20 mouse cellular contexts compared by ENCODE assay signal in genomic region chr12:40670766-40671165, GRCm38 (mm10).
DNase-seq lines count a peak whose midpoint lies in the region; ATAC-seq lines count a peak whose summit lies in the region.
"Had no signal": no experiment of that assay in that cellular context is flagged by ENCODE, and none has a peak within 500 bp of the region (broad histone marks: within the 10 kb centered on the region; RNA-seq: fewer than 3 reads in every experiment).

No protein-coding gene starts in this region.

- no peaks in the 10 kb centered on the region for H3K9me3 ChIP-seq in hindbrain, embryonic 16.5 days (ENCODE audit: control insufficient read depth, low read length)
- H3K9me3 ChIP-seq: embryonic facial prominence, embryonic 15.5 days; forebrain, embryonic 10.5 days; hindbrain, embryonic 10.5 days; kidney, embryonic 15.5 days had no signal

- no peak overlapping the region for H3K4me3 ChIP-seq in hindbrain, embryonic 16.5 days (ENCODE audit: low read length)
- H3K4me3 ChIP-seq: embryonic facial prominence, embryonic 15.5 days; erythroblast, embryonic 14.5 days; forebrain, embryonic 10.5 days; hindbrain, embryonic 10.5 days; kidney, embryonic 15.5 days had no signal

- 0 out of 2 replicates have a peak, but pooled peaks have one; percentile 36 for ATAC-seq in cerebellum, adult (ENCODE audit: insufficient number of reproducible peaks, low FRiP score, low TSS enrichment)
- ATAC-seq in hindbrain, embryonic 16.5 days: no peak
- ATAC-seq: forebrain, embryonic 14.5 days; intestine, embryonic 16.5 days had no signal

- H3K9ac ChIP-seq in hindbrain, embryonic 16.5 days (ENCODE audit: low read depth, low read length): no peak overlapping the region
- H3K9ac ChIP-seq: embryonic facial prominence, embryonic 15.5 days; hindbrain, embryonic 14.5 days; kidney, embryonic 15.5 days had no signal

- no peak for DNase-seq in cerebellum, postnatal 4 days (ENCODE audit: low spot score in 2 of 2)
- DNase-seq in gastrocnemius, adult 18-20 months (ENCODE audit: low spot score): peak; percentile 15
- no peak for DNase-seq in gastrocnemius, postnatal 10 days
- peak; percentile 29 for DNase-seq in adrenal gland, postnatal 10 days
- peak; percentile 14 for DNase-seq in adrenal gland, postnatal 14 days
- DNase-seq in urinary bladder, postnatal 14 days (ENCODE audit: low spot score): no peak
- DNase-seq: embryo, embryonic 11 days; gastrocnemius, postnatal 14 days; kidney, adult 2 months had no signal

- no peak overlapping the region for H3K27ac ChIP-seq in hindbrain, embryonic 16.5 days (ENCODE audit: low read depth, low read length)
- H3K27ac ChIP-seq: embryonic facial prominence, embryonic 15.5 days; forebrain, embryonic 10.5 days; hindbrain, embryonic 10.5 days; hindbrain, embryonic 14.5 days; kidney, embryonic 15.5 days had no signal

- H3K4me1 ChIP-seq in hindbrain, embryonic 16.5 days (ENCODE audit: control insufficient read depth, insufficient read depth, low read depth, low read length): no peaks in the 10 kb centered on the region
- H3K4me1 ChIP-seq: embryonic facial prominence, embryonic 15.5 days; forebrain, embryonic 10.5 days; hindbrain, embryonic 10.5 days; kidney, embryonic 15.5 days had no signal

- H3K27me3 ChIP-seq in hindbrain, embryonic 16.5 days (replicated peaks; ENCODE audit: control insufficient read depth, insufficient read depth, low read length): no peaks in the 10 kb centered on the region
- H3K27me3 ChIP-seq: embryonic facial prominence, embryonic 15.5 days; kidney, embryonic 15.5 days had no signal

- H3K4me2 ChIP-seq in hindbrain, embryonic 16.5 days (ENCODE audit: low read length): no peak overlapping the region
- H3K4me2 ChIP-seq: embryonic facial prominence, embryonic 15.5 days; heart, embryonic 11.5 days; hindbrain, embryonic 14.5 days; kidney, embryonic 15.5 days had no signal

- peaks cover 5% of the 10 kb centered on the region for H3K36me3 ChIP-seq in hindbrain, embryonic 16.5 days (ENCODE audit: control insufficient read depth, insufficient read depth, low read length)
- H3K36me3 ChIP-seq: embryonic facial prominence, embryonic 15.5 days; kidney, embryonic 15.5 days had no signal

Comparison
In these comparisons a context has a peak if more than half of its experiments do, and no peak if none do; other contexts are left out.
1. DNase-seq: peak in gastrocnemius, adult 18-20 months (single experiment), adrenal gland, postnatal 10 days (single experiment) and adrenal gland, postnatal 14 days (single experiment); none in cerebellum, postnatal 4 days (0 of 2), gastrocnemius, postnatal 10 days (single experiment) and urinary bladder, postnatal 14 days (single experiment).